Mouse (Mus musculus): ENCODE measurements around the gene Cryzl2. TPM values are rescaled to one million over a fixed set of nuclear protein-coding genes. Genes with fewer than 3 reads are reported as not detected.

Cryzl2 gene
- polyA plus RNA-seq, 1 experiment from 2014 or later, result 15.6 TPM

DNA sequence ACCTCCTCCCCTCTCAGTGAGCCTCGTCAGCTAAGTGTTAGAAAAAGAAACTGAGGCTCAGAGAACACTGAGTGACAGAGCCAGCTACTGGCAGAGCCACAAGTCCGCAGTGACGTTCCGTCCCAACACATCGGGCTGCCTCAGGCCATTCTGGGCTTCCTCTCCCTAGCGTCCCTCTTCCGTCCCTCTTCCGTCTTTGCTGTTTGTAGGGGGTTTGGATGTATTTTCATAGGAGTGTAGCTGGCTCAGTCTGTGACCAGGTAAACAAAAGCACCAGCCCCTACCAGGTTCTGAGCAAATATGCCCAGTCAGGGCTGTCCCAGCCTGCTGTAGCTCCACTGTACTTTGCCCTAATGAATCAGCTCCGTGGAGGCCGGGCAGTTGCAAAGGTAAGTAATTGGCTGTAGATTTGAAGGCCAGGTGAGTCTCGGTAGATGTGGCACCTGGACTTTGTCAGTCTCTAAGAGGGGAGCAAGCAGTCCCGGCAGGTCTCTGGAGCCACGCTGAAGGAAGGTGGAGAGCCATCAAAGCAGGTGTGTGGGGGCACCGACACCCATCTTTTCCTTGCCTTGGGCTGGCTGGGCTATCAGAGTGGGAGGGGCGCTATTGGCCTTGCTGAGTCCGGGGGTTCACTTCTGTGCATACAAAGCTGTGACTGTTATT is 67.4 kb downstream of the Cryzl2 start:
- WGBS, result 67% methylated on average over 16 of the region's 16 CpGs
- Histone ChIP-seq H3K4me3 (ENCODE audit: low read length) (no peak overlapping the region), H3K36me3 (ENCODE audit: control insufficient read depth, insufficient read depth, low read length) (no peaks in the 10 kb centered on the region), H3K4me1 (replicated peaks; ENCODE audit: control insufficient read depth, insufficient read depth, low read length) (peaks cover 8% of the 10 kb centered on the region; the same call in 1 of the 2 replicates), H3K27me3 (ENCODE audit: control insufficient read depth, insufficient read depth, low read depth, low read length) (no peaks in the 10 kb centered on the region), H3K9me3 (ENCODE audit: control insufficient read depth, low read length) (no peaks in the 10 kb centered on the region), H3K9ac (ENCODE audit: low read length) (no peak overlapping the region), H3K27ac (ENCODE audit: low read length) (no peak overlapping the region; the same call in 1 of the 2 replicates), H3K4me2 (ENCODE audit: low read depth, low read length) (no peak overlapping the region)
- peak; percentile 59 for ATAC-seq (ENCODE audit: low read depth)

DNA sequence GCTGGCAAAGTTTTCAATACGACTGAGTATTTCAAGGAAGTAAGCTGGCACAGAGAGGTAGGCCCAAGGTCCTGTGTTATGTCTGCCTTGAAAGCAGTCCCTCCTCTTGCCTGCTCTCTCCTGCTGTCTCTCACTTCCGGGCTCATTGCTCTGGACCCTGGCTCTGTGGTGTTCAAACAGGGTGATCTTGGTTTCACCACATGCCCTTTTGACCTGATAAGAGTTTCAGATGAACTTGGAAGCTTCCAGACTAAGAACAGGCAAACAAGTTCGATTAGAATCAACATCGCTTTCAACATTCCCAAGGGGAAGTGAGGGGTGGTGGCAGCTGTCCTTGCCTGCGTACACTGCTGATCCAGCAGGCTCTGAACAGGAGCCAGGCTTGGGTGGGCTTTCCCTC is 68.2 kb downstream of the Cryzl2 start:
- ATAC-seq (ENCODE audit: low read depth), result peak; percentile 47; the same call in 1 of the 2 replicates
- H3K9ac ChIP-seq (ENCODE audit: low read length), result no peak overlapping the region
- WGBS, result 37% methylated on average over 5 of the region's 5 CpGs

DNA sequence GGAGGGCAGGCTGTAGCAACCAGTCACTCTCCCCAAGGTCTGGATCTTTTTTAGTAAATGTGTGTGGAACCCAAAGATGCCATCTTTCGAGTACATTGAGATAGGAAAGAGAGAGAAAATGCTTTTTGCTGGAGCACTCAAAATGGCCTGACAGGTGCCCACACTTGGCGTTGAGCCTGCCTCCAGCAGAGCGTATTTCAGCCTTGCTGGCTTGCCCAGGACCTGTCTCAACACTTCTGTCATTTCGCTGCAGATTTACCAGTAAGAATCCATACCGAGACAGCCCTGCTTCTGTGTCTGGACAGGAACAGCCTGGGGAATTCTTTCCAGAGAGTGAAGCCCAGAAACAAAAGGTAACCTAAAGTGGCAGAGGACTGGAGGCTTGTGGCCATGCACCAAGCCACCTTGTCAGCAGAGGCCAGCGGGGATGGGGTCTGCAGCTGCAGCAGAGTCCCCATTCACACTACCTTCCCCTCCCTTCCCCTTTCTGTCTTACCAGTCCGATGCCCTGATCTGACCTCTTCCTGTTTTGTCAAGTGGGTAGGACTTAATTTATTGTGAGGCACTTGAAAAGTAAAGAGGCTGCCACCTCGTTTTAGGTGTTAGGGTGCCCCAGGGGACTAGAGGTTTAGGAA is 74.6 kb downstream of the Cryzl2 start:
- H3K36me3 ChIP-seq (ENCODE audit: control insufficient read depth, insufficient read depth, low read length), result no peaks in the 10 kb centered on the region
- H3K9ac ChIP-seq (ENCODE audit: low read length), result no peak overlapping the region
- no peak overlapping the region for H3K27ac ChIP-seq (ENCODE audit: low read length)
- WGBS, result 50% methylated on average over 8 of the region's 8 CpGs
- H3K4me2 ChIP-seq (ENCODE audit: low read depth, low read length), result no peak overlapping the region
- no peaks in the 10 kb centered on the region for H3K9me3 ChIP-seq (ENCODE audit: control insufficient read depth, low read length)
- ATAC-seq (ENCODE audit: low read depth), result no peak
- H3K4me3 ChIP-seq (ENCODE audit: low read length), result no peak overlapping the region
- H3K4me1 ChIP-seq (replicated peaks; ENCODE audit: control insufficient read depth, insufficient read depth, low read length), result no peaks in the 10 kb centered on the region
- no peaks in the 10 kb centered on the region for H3K27me3 ChIP-seq (ENCODE audit: control insufficient read depth, insufficient read depth, low read depth, low read length)

More for the DNA sequence above, 68.2 kb downstream of the Cryzl2 start:
- H3K4me3 ChIP-seq (ENCODE audit: low read length), result no peak overlapping the region
- no peaks in the 10 kb centered on the region for H3K27me3 ChIP-seq (ENCODE audit: control insufficient read depth, insufficient read depth, low read depth, low read length)
- H3K36me3 ChIP-seq (ENCODE audit: control insufficient read depth, insufficient read depth, low read length), result no peaks in the 10 kb centered on the region
- H3K4me1 ChIP-seq (replicated peaks; ENCODE audit: control insufficient read depth, insufficient read depth, low read length), result peaks cover 8% of the 10 kb centered on the region; the same call in 1 of the 2 replicates
- H3K9me3 ChIP-seq (ENCODE audit: control insufficient read depth, low read length), result no peaks in the 10 kb centered on the region
- H3K4me2 ChIP-seq (ENCODE audit: low read depth, low read length), result no peak overlapping the region
- H3K27ac ChIP-seq (ENCODE audit: low read length), result peak overlapping the region; percentile 41

DNA sequence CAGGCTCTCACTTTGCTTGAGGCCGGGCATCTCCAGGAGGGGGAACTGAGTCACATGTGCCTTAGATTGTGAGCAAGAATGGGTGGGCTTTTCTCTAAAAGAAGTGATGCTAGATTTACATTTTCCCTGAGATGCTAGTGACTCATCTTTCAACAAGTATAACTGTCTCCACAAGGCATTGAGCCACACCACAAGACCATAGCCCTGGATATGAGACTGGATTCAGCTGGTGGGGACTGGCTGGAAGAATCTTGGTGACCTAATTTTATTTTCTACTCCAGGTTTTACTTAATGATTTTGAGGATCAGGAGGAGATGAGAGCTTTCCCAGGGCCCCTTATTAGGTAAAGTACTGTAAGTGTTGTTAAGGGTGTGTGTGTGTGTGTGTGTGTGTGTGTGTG is 77.2 kb downstream of the Cryzl2 start:
- no peaks in the 10 kb centered on the region for H3K9me3 ChIP-seq (ENCODE audit: control insufficient read depth, low read length)
- H3K4me2 ChIP-seq (ENCODE audit: low read depth, low read length), result no peak overlapping the region
- H3K27ac ChIP-seq (ENCODE audit: low read length), result no peak overlapping the region
- no peak overlapping the region for H3K9ac ChIP-seq (ENCODE audit: low read length)
- no peaks in the 10 kb centered on the region for H3K4me1 ChIP-seq (replicated peaks; ENCODE audit: control insufficient read depth, insufficient read depth, low read length)
- no peaks in the 10 kb centered on the region for H3K36me3 ChIP-seq (ENCODE audit: control insufficient read depth, insufficient read depth, low read length)
- no peak overlapping the region for H3K4me3 ChIP-seq (ENCODE audit: low read length)
- WGBS, result 88% methylated on average over 1 of the region's 1 CpGs
- ATAC-seq (ENCODE audit: low read depth), result no peak
- H3K27me3 ChIP-seq (ENCODE audit: control insufficient read depth, insufficient read depth, low read depth, low read length), result no peaks in the 10 kb centered on the region

DNA sequence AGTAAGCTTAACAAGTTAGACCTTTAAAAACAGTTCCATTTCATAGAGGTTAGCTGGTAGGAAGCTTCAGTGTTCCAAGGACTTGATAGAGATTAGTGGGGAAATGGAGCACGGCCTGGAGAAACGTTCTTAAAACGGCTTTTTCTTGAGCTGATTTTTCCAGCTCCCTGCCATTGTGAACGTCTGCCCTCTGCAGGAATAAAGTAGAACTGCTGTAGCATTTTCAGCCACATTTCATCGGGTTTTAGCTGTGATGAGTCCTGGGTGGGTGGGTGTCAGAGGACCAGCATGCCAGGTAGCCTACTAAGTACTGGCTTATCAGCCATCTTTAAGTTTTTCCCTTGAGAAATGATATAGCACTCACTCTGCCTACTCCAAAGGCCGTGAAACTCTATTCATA is 78.1 kb downstream of the Cryzl2 start:
- 0 out of 2 replicates have a peak, but pooled peaks have one; percentile 17 for ATAC-seq (ENCODE audit: low read depth)
- Histone ChIP-seq H3K4me2 (ENCODE audit: low read depth, low read length) (no peak overlapping the region), H3K36me3 (ENCODE audit: control insufficient read depth, insufficient read depth, low read length) (no peaks in the 10 kb centered on the region), H3K4me1 (replicated peaks; ENCODE audit: control insufficient read depth, insufficient read depth, low read length) (no peaks in the 10 kb centered on the region), H3K9me3 (ENCODE audit: control insufficient read depth, low read length) (no peaks in the 10 kb centered on the region), H3K4me3 (ENCODE audit: low read length) (no peak overlapping the region), H3K27me3 (ENCODE audit: control insufficient read depth, insufficient read depth, low read depth, low read length) (no peaks in the 10 kb centered on the region), H3K27ac (ENCODE audit: low read length) (no peak overlapping the region), H3K9ac (ENCODE audit: low read length) (no peak overlapping the region)
- WGBS, result 11% methylated on average over 6 of the region's 6 CpGs

DNA sequence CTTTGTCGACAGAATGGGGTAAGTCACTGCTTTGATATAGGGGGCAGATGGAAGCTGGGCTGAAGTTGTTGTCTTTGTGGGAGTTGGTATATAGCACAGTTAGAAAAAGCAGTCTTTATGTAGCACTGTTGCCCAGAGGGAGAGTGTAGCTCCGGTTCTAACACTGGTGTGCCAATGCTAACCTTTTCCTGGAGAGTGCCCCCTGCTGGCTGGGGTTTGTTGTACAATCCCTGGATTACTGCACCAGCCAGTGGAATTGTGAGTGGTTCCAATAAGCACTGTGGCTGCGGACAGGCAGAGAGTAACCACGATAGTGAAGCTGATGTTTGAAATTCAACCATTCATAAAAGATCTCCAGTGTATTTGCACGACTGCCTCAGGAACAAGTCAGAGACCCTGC is 79.3 kb downstream of the Cryzl2 start:
- Histone ChIP-seq H3K27me3 (ENCODE audit: control insufficient read depth, insufficient read depth, low read depth, low read length) (no peaks in the 10 kb centered on the region), H3K9me3 (ENCODE audit: control insufficient read depth, low read length) (no peaks in the 10 kb centered on the region), H3K27ac (ENCODE audit: low read length) (no peak overlapping the region), H3K4me2 (ENCODE audit: low read depth, low read length) (no peak overlapping the region), H3K36me3 (ENCODE audit: control insufficient read depth, insufficient read depth, low read length) (no peaks in the 10 kb centered on the region), H3K4me1 (replicated peaks; ENCODE audit: control insufficient read depth, insufficient read depth, low read length) (no peaks in the 10 kb centered on the region), H3K4me3 (ENCODE audit: low read length) (no peak overlapping the region), H3K9ac (ENCODE audit: low read length) (no peak overlapping the region)
- 83% methylated on average over 5 of the region's 5 CpGs for WGBS
- no peak for ATAC-seq (ENCODE audit: low read depth)

Other genes with a start within 250 kb of the Cryzl2 start
- gene Rasal2, start 46.0 kb upstream of the Cryzl2 start, polyA plus RNA-seq (2015; fragmentation: Nextera tagmentation; extraction: Ambion mirVana), result 7.5 and 8.5 TPM in 2 replicates
- gene Sec16b, start 48.2 kb downstream of the Cryzl2 start, polyA plus RNA-seq (2015; fragmentation: Nextera tagmentation; extraction: Ambion mirVana), result 2.5 and 3.0 TPM in 2 replicates

All from lung, embryonic 16.5 days (tissue).